Mouse (Mus musculus) brain, embryonic 18.5 days (tissue): ENCODE results near the gene Lig1.

Experiments
- DNase-seq: peaks from one replicate; pipeline ENCODE4 v3.0.0-alpha.2; 2012; ENCODE audit warnings: low read depth, low spot score

The Lig1 gene

DNA sequence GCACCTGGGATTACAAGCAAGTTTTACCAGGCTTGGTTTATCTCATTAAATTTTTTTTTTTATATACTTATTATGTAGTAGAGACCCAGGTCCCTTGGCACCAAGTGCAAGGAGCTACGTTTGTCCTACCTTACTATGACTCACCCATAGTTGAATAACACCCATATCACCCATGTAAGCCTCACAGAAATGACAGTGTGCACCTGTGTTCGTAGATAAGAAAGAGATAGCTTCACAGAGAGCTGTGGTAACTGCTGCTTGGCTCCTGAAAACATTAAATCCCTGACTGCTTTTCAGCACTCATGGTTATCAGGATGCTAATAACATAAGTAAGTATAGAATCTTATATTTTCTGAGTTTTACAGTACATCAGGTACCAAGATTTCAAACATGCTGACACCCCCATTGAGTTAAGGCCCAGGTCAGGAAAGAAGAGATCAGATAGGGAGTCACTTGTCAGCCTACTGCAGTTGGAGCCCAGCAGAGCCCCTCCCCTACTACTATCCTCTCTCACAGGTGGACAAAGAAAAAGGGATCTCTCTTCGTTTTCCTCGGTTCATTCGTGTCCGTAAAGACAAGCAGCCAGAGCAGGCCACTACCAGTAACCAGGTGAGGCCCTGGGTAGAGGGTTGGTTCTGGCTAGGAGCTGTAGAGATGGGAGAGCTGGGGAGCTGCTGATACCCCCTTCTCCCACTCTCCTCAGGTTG, 33.6 kb downstream of the Lig1 start:
- no peak for DNase-seq

DNA sequence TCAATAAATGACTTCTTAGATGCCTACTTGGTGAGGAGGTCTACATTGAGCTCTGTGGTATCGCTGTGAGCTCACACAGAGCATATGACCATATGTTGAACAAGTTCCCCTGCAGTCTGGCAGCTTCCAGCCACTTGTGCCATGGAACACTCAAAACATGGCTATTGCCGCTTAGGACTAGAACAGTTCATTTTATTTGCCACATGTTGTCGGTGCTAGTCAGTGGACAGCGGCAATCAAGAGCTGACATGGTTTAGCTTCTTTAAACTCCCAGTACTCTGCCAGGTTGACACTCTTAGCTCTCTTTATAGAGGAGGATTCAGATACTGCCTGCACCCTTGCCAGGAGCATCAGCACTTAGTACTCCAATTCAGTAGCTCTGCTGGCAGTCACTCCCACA, 34.3 kb downstream of the Lig1 start:
- no peak for DNase-seq

DNA sequence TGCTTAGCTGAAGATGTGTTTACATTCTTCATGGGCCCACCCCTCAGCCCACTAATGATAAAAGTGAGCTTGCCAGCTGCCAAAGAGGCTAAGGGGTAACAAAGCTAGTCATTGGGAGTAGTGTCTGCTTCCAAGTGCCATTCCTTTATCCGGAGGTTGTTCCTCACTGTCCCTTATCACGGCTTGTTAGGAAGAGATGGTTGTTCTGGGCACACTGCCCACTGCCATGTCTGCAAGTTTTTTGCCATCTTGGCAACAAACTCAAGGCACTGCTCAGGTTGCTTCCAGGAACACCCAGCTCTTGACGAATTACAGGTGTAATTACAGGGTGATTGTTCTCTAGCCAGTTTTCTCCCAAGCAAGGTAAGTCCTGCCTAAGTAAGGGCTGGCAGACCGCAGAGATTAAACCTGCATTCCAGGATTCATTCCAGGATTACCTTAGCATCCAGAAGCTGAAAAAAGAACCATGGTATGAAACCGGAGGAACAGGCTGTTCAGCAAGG, 37.1 kb downstream of the Lig1 start:
- DNase-seq = no peak

GRCm38 (mm10) chr7:13321424-13321823, 44.3 kb downstream of the Lig1 start:
- no peak for DNase-seq

GRCm38 (mm10) chr7:13324316-13324715, 47.2 kb downstream of the Lig1 start, which contains the start of gene Pla2g4c:
Gene Pla2g4c (plus strand): TSS chr7:13324655.
- DNase-seq = no peak

- no peak for DNase-seq
Observed at GRCm38 (mm10) chr7:13330575-13330974, 53.5 kb downstream of the Lig1 start.

DNA sequence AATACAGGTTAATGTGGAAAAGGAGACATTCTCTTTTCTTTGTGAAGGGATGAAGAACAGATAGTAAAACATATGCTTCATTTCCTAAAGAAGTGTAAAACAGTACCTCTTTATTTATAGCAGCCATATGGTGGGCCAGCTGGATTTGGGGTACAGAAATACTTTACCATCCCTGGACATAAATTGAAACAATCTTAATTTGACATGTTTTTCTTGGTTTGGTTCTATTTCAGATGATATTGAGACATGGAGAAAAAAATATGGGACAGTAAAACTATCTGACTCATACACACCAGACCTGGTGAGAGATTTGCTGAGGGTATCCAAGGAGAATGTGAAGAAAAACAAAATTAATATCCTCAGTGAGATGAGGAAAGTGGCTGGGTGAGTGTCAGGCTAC, 78.9 kb downstream of the Lig1 start:
- DNase-seq = peak; percentile 3
